Mouse (Mus musculus): ENCODE results near the gene Socs1. TPM values are rescaled to one million over a fixed set of nuclear protein-coding genes. Genes with fewer than 3 reads are reported as not detected.

Socs1 gene
- polyA plus RNA-seq (2015; fragmentation: Nextera tagmentation; extraction: Ambion mirVana) = 3.6 TPM in 2 replicates

DNA sequence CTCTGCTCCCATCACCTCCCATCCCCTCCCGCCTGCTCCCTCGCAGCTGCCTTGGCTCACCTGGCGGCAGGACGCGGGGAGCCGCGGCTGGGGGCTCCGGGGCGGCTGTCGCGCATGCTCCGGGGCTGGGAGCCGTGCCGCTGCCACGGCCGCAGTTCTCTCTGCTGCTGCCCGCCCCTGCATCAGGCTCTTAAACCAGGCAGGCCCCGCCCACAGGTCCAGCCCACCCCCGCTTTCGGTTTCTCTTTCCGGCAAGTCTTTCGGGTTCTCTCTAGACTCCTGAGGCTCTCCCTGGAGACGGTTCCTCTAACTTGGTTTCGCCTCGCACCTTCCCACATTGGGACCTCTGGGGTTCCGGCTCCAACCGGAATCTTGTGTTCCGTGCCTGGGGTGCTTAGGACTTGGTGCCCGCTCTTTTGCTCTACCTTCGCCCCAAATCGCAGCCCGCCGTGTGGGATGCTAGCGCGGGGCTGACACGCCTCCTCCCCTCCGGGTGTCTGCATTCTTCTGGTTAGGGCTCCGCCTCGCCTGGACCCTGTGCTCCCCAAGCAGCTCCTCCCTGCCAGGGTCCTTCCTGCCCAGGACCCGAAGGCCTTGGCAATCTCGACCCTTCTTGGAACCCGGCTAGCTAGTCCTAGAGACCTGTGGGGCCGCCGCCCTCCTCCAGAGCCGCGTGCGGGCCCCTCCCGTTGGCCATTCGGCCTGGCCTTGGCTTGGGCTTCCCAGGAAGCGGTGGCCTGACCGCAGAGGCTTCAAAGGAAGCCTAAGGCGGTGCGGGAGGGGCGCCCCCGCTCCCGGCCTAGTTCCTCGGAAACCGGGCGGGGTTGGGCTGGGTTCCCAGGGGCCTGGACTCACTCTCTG, at the start of gene Socs1:
Socs1 (minus strand) TSS at position 166 of the 861 bp plus-strand sequence.
- ATAC-seq (ENCODE audit: low FRiP score) = peak; percentile 88
- Histone ChIP-seq H3K27me3 (peaks cover 26% of the 10 kb centered on the region), H3K4me3 (peak within 1 kb of the TSS; percentile 62), H3K36me3 (no peaks in the 10 kb centered on the region), H3K9me3 (no peaks in the 10 kb centered on the region), H3K4me1 (replicated peaks) (peaks cover 37% of the 10 kb centered on the region), H3K4me2 (peak within 1 kb of the TSS; percentile 95), H3K9ac (peak within 1 kb of the TSS; percentile 80), H3K27ac (peak within 1 kb of the TSS; percentile 90)
- under 1% methylated on average over 59 of the region's 59 CpGs for WGBS

DNA sequence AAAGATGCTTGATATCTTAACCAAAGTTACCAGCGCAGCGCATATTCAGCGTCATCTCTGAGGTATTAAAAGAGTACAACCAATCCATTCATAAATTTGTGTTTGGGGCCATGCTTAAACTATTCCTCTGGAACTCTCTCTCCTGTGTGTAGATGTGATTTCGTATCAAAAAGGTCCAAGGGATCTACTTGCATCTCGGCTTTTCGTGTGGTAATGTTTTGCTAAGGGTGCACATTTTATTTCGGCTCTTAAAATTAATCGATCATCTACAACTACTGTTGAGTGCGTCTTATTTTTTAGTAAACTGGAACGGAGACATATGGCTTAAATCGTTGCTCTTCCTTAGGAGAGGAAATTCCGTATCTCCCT, 49.2 kb upstream of the Socs1 start:
- Histone ChIP-seq H3K4me1 (replicated peaks) (peaks cover 20% of the 10 kb centered on the region), H3K9ac (no peak overlapping the region), H3K36me3 (no peaks in the 10 kb centered on the region), H3K4me3 (peak overlapping the region; percentile 83), H3K4me2 (peak overlapping the region; percentile 93), H3K27ac (no peak overlapping the region), H3K27me3 (peaks cover 16% of the 10 kb centered on the region), H3K9me3 (no peaks in the 10 kb centered on the region)
- ATAC-seq (ENCODE audit: low FRiP score) = peak; percentile 2; the same call in 1 of the 2 replicates
- WGBS = 8% methylated on average over 12 of the region's 12 CpGs

DNA sequence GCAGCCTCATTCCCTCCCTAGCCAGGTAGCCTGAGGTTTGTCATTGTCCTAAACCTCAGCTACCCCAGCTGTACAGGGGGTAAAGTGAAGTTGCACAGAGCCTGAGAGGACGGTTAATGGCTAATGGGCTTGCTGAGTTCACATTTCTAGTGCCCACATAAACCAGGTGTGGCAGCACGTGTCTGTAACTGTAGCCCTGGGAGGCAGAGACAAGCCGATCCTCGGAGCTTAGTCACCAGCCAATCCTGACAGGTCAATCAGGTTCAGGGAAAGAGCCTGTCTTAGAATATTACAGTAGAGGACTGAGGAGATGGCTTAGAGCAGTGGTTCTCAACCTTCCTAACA, 43.1 kb upstream of the Socs1 start:
- no peaks in the 10 kb centered on the region for H3K9me3 ChIP-seq
- H3K4me2 ChIP-seq = no peak overlapping the region
- no peaks in the 10 kb centered on the region for H3K4me1 ChIP-seq (replicated peaks)
- no peak overlapping the region for H3K27ac ChIP-seq
- no peak overlapping the region for H3K4me3 ChIP-seq
- H3K27me3 ChIP-seq = no peaks in the 10 kb centered on the region; the same call in 1 of the 2 replicates
- no peaks in the 10 kb centered on the region for H3K36me3 ChIP-seq
- H3K9ac ChIP-seq = no peak overlapping the region
- 85% methylated on average over 4 of the region's 4 CpGs for WGBS
- ATAC-seq (ENCODE audit: low FRiP score) = no peak

DNA sequence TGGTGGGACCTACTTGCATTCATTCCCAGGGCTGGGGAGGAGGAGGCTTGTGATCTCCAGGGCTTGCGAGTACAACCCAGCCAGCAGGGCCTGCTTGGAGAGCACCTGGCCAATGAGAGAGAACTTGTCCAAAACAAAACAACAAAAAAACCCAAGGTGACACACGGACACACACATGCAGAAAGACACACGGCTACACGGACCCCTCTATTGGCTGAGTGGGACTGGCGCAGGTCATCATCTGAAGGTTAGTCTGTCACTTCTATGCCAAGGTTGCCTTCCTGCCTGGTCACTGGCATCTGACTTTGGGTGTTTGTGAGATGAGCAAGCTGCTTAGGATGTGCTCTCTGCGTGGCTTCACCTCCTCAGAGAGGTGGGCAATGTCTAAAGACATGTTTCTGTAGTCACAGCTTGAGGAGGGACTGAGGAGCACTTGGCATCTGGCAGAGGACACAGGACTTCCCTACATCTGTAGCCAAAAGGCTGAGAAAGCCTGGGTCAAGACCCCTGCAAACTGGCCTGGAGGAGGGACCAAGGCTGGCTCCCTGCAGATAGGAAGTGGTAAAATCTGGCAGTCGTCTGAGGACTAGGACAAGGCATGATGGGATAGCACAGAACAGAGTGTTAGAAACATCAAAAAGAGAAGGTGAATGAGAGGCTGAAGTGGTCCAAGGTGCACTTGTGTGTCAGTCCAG, 42.6 kb upstream of the Socs1 start:
- Histone ChIP-seq H3K27ac (no peak overlapping the region), H3K4me2 (no peak overlapping the region), H3K27me3 (no peaks in the 10 kb centered on the region), H3K9me3 (no peaks in the 10 kb centered on the region), H3K4me3 (no peak overlapping the region), H3K4me1 (replicated peaks) (no peaks in the 10 kb centered on the region), H3K36me3 (no peaks in the 10 kb centered on the region), H3K9ac (no peak overlapping the region)
- WGBS = 88% methylated on average over 7 of the region's 7 CpGs
- ATAC-seq (ENCODE audit: low FRiP score) = no peak

DNA sequence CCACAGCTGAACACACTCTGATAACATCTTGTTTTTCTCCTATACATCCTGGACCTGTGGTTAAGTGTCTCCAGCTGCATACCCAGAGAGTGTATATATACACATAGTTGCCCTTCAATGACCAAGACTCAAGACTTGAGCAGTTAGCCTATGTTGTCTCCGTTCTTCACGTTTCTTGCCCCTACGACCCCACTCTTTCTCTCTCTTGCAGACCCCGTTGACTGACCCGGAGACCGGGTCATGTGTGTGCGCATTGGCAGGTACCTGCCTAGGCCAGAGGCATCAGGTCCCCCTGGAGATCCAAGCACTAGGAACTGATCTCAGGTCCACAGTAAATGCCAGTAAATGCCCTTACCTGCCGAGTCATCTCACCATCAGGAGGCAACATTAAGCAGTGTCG, 41.9 kb upstream of the Socs1 start:
- Histone ChIP-seq H3K4me3 (no peak overlapping the region), H3K27me3 (no peaks in the 10 kb centered on the region), H3K4me1 (replicated peaks) (no peaks in the 10 kb centered on the region), H3K9me3 (no peaks in the 10 kb centered on the region), H3K27ac (no peak overlapping the region), H3K36me3 (no peaks in the 10 kb centered on the region), H3K4me2 (no peak overlapping the region), H3K9ac (no peak overlapping the region)
- 93% methylated on average over 9 of the region's 9 CpGs for WGBS
- no peak for ATAC-seq (ENCODE audit: low FRiP score)

DNA sequence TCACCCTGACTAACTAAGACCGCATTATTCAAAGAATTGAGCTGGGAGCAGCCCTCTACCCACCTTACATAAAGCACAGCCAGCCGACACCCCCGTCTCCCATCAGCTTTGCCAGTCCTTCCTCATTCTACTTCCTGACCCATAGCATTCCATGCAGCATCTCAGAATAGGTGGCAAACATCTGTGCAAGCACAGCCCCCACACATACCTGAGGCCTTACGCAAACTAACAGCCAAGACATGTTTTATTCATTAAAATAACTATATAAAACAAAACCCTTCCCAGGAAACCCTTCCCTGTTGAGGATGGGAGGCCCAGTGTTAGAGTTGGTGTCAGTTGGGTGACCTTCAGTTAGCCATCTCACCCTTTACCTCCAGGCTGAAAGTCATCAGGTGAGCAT, 40.5 kb upstream of the Socs1 start:
- H3K27ac ChIP-seq = no peak overlapping the region
- no peak overlapping the region for H3K4me2 ChIP-seq
- ATAC-seq (ENCODE audit: low FRiP score) = no peak
- WGBS = 93% methylated on average over 4 of the region's 4 CpGs
- no peak overlapping the region for H3K4me3 ChIP-seq
- H3K9ac ChIP-seq = no peak overlapping the region
- H3K9me3 ChIP-seq = no peaks in the 10 kb centered on the region
- no peaks in the 10 kb centered on the region for H3K4me1 ChIP-seq (replicated peaks)
- H3K36me3 ChIP-seq = no peaks in the 10 kb centered on the region
- H3K27me3 ChIP-seq = no peaks in the 10 kb centered on the region

DNA sequence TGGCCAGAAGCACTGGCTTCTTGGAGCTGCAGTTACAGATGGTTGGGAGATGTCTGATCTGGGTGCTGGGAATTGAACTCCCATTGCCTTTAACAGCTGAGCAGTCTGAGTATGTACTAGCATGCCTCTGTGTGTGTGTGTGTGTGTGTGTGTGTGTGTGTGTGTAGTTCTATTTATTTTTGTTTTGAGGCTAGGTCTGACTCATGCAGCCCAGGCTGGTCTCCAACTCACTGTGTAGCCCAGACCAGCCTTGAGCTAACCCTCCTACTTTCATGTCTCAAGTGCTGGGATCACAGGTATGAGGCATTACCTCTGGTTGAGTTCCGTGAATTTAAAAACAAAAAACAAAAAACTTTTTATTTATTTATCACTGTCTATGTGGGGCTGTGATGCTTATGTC, 39.2 kb upstream of the Socs1 start:
- H3K4me1 ChIP-seq (replicated peaks) = no peaks in the 10 kb centered on the region
- no peak overlapping the region for H3K9ac ChIP-seq
- H3K27me3 ChIP-seq = no peaks in the 10 kb centered on the region
- no peak overlapping the region for H3K27ac ChIP-seq
- H3K4me2 ChIP-seq = no peak overlapping the region
- no peaks in the 10 kb centered on the region for H3K9me3 ChIP-seq
- WGBS = 86% methylated on average over 1 of the region's 1 CpGs
- no peak for ATAC-seq (ENCODE audit: low FRiP score)
- no peak overlapping the region for H3K4me3 ChIP-seq
- no peaks in the 10 kb centered on the region for H3K36me3 ChIP-seq

DNA sequence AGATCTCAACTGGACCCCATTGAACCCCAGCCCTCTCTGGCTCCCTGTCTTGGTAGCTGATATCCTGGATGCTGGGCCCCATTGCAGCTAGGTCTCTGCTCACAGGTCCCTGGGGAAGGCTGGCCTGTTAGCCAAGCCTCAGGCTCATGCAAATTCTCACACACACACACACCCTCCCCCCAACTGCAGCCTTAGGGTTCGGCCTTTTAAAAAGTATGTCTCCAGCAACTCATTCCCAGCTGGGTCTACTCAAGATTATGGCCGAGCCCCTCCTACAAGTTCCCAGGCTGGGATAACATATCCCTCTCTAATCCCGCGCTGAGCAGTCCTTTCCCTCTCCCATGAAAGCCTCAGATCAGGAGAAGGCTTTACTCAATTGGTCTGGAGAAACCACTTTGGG, 36.1 kb upstream of the Socs1 start:
- no peak for ATAC-seq (ENCODE audit: low FRiP score)
- no peaks in the 10 kb centered on the region for H3K4me1 ChIP-seq (replicated peaks)
- H3K9ac ChIP-seq = no peak overlapping the region
- no peaks in the 10 kb centered on the region for H3K27me3 ChIP-seq
- no peak overlapping the region for H3K4me2 ChIP-seq
- 69% methylated on average over 4 of the region's 4 CpGs for whole genome bisulfite sequencing
- H3K27ac ChIP-seq = no peak overlapping the region
- no peaks in the 10 kb centered on the region for H3K36me3 ChIP-seq
- H3K4me3 ChIP-seq = no peak overlapping the region
- no peaks in the 10 kb centered on the region for H3K9me3 ChIP-seq

DNA sequence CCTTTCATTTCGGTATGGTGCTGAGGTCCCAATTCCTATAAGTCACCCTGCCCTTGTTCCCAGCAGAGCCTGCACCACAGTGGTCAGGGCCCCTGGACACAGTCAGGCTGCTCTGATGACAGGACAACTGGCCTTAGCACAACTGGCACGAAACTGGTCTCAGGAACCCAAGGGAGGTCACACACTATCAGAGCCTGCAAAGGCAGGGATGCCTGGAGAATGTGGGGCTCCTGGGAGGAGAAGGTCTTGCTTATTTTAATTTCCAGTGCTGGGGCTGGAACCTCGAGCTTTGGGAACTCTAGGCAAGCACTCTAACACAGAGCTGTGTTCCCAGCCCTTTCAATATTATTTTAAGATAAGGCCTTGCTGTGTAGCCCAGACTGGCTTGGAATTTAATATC, 34.6 kb upstream of the Socs1 start:
- H3K9me3 ChIP-seq = no peaks in the 10 kb centered on the region
- no peak overlapping the region for H3K4me2 ChIP-seq
- no peak overlapping the region for H3K4me3 ChIP-seq
- H3K36me3 ChIP-seq = no peaks in the 10 kb centered on the region
- no peak overlapping the region for H3K27ac ChIP-seq
- no peak overlapping the region for H3K9ac ChIP-seq
- ATAC-seq (ENCODE audit: low FRiP score) = no peak
- H3K27me3 ChIP-seq = no peaks in the 10 kb centered on the region
- H3K4me1 ChIP-seq (replicated peaks) = no peaks in the 10 kb centered on the region
- WGBS = 71% methylated on average over 3 of the region's 3 CpGs

DNA sequence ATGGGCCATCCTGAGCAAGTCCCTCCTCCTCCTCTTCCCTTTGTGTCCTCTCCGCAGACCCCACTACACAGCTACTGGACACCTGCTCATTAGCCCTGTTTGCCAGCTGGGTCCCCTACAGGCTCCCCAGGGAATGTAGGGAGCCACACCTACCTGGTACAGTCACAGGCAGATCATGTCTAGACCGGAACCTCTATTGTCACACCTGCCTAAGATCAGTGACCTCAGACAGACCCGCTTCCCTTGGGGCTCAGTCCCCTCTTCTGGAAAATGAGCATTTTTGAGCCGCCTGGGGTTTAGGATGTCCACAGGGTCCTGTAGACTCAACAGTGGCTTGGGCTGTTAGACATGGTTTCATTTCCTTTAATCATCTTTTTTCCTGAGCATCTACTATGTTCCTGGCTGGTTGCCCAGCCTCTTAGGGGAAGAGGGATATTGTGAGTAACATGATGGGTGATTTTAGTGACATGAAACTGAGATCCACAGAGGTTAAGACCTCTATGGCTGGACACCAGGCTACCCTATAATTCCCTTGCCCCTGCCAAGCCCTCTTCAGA, 33.3 kb upstream of the Socs1 start:
- H3K9me3 ChIP-seq = no peaks in the 10 kb centered on the region
- no peak overlapping the region for H3K9ac ChIP-seq
- no peak overlapping the region for H3K27ac ChIP-seq
- 70% methylated on average over 4 of the region's 4 CpGs for WGBS
- H3K4me1 ChIP-seq (replicated peaks) = no peaks in the 10 kb centered on the region
- no peak overlapping the region for H3K4me2 ChIP-seq
- no peaks in the 10 kb centered on the region for H3K36me3 ChIP-seq
- ATAC-seq (ENCODE audit: low FRiP score) = no peak
- H3K27me3 ChIP-seq = no peaks in the 10 kb centered on the region
- H3K4me3 ChIP-seq = no peak overlapping the region

DNA sequence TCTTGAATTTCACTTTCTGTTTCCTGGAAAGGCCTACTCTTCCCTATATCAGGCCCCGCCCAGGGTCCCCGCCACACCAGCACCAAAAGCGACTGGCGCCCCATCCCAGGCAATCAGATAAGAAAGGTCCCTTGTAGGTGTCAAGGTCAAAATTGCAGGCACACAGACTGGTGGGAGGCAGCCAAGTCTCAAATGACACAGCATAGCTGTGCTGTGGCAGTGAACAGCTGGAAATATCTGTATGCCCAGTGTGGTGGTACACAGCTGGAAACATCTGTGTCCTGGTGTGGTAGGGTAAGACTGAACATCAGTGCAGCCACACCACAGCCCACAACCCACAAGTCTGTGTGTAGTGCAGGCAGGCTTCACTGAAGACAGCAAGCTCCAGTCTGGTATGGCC, 29.5 kb upstream of the Socs1 start:
- no peak overlapping the region for H3K9ac ChIP-seq
- no peak overlapping the region for H3K4me2 ChIP-seq
- H3K4me3 ChIP-seq = no peak overlapping the region
- 0 out of 2 replicates have a peak, but pooled peaks cover 4% of the 10 kb centered on the region for H3K27me3 ChIP-seq
- H3K9me3 ChIP-seq = no peaks in the 10 kb centered on the region
- H3K4me1 ChIP-seq (replicated peaks) = no peaks in the 10 kb centered on the region
- H3K36me3 ChIP-seq = no peaks in the 10 kb centered on the region
- H3K27ac ChIP-seq = no peak overlapping the region
- WGBS = 90% methylated on average over 4 of the region's 4 CpGs
- no peak for ATAC-seq (ENCODE audit: low FRiP score)

DNA sequence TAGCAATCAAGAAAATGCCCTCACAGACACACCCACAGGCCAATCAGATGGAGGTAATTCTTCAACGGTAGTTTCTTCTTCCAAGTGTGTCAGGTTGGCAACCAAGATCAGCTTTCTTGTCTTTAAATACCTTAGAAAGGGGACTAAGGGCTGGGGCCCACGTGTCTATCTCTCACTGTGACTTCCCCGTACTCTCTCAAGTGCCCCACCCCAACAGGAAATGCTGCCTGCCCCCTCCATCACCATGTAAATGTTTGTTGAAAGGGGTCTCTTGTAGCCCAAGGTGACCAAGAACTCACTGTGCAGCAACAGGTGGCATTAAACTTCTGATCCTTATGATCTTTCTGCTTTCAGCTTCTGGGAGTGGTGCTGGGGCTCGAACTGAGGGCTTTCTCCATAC, 28.4 kb upstream of the Socs1 start:
- Histone ChIP-seq H3K4me3 (no peak overlapping the region), H3K4me2 (no peak overlapping the region), H3K4me1 (replicated peaks) (no peaks in the 10 kb centered on the region), H3K36me3 (no peaks in the 10 kb centered on the region), H3K9me3 (no peaks in the 10 kb centered on the region), H3K27me3 (0 out of 2 replicates have a peak, but pooled peaks cover 4% of the 10 kb centered on the region), H3K27ac (no peak overlapping the region), H3K9ac (no peak overlapping the region)
- no peak for ATAC-seq (ENCODE audit: low FRiP score)
- 79% methylated on average over 4 of the region's 4 CpGs for WGBS

Measured in hindbrain, embryonic 13.5 days (tissue).